Comparison of ENCODE assay signal across 16 mouse cellular contexts in the genomic region with DNA sequence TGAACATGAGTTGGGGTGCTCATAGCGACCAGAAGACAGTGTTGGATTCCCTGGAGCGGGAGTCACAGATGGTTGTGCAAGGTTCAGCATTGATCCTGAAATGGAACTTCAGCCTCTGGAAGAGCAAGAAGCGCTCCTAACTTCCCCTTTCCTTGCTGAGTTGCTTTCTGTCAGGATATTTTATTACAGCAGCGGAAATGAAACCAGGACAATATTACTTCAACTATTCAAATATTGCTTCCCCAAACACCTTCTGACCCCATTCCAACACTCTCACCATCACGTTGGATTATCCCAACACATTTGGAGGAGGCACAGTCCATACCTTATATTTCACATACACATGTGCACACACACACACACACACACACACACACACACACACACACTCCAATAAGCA.
DNase-seq lines count a peak whose midpoint lies in the region; ATAC-seq lines count a peak whose summit lies in the region.
"Had no signal": no experiment of that assay in that cellular context is flagged by ENCODE, and none has a peak within 500 bp of the region (broad histone marks: within the 10 kb centered on the region; RNA-seq: fewer than 3 reads in every experiment).

No protein-coding gene starts in this region.

- 75% methylated on average over 5 of the region's 5 CpGs for WGBS in heart, embryonic 11.5 days (ENCODE audit: insufficient replicate concordance)
- WGBS in heart, embryonic 10.5 days = 77% methylated on average over 5 of the region's 5 CpGs
- WGBS in liver, embryonic 16.5 days (ENCODE audit: insufficient replicate concordance) = 40% methylated on average over 5 of the region's 5 CpGs

- no peaks in the 10 kb centered on the region for H3K36me3 ChIP-seq in heart, embryonic 11.5 days (ENCODE audit: control insufficient read depth, insufficient read depth, low read length)
- 0 out of 2 replicates have a peak, but pooled peaks cover 3% of the 10 kb centered on the region for H3K36me3 ChIP-seq in heart, embryonic 10.5 days
- H3K36me3 ChIP-seq in liver, embryonic 16.5 days (ENCODE audit: control insufficient read depth, insufficient read depth) = no peaks in the 10 kb centered on the region
- H3K36me3 ChIP-seq: forebrain, embryonic 12.5 days; hindbrain, embryonic 15.5 days; midbrain, embryonic 10.5 days had no signal

- DNase-seq in heart, embryonic 10.5 days (ENCODE audit: low spot score) = no peak
- peak; percentile 19 for DNase-seq in kidney, adult 9 months
- DNase-seq in kidney, postnatal 25 days = no peak
- no peak for DNase-seq in spleen, adult 12 weeks (ENCODE audit: low spot score)
- no peak for DNase-seq in testis, postnatal 14 days (ENCODE audit: low spot score)
- DNase-seq: cerebellum, adult 9-10 months; gastrocnemius, postnatal 10 days; lung, adult 2 months; thymus, postnatal 14 days had no signal

- H3K27ac ChIP-seq in heart, embryonic 11.5 days (ENCODE audit: low read depth, low read length) = no peak overlapping the region
- H3K27ac ChIP-seq in heart, embryonic 10.5 days = no peak overlapping the region
- peak overlapping the region; percentile 67 for H3K27ac ChIP-seq in liver, embryonic 16.5 days (ENCODE audit: low read length)
- H3K27ac ChIP-seq: forebrain, embryonic 12.5 days; hindbrain, embryonic 15.5 days; midbrain, embryonic 10.5 days had no signal

- peaks cover 6% of the 10 kb centered on the region; the same call in 1 of the 2 replicates for H3K4me1 ChIP-seq in heart, embryonic 11.5 days (ENCODE audit: control insufficient read depth, insufficient read depth, low read length)
- H3K4me1 ChIP-seq in heart, embryonic 10.5 days = peaks cover 18% of the 10 kb centered on the region
- peaks cover 9% of the 10 kb centered on the region for H3K4me1 ChIP-seq in liver, embryonic 16.5 days (ENCODE audit: control insufficient read depth, low read depth, low read length)
- H3K4me1 ChIP-seq: forebrain, embryonic 12.5 days had no signal

- no peak for ATAC-seq in heart, embryonic 11.5 days (replicated peaks; ENCODE audit: insufficient number of reproducible peaks, low FRiP score, low TSS enrichment)
- ATAC-seq in common myeloid progenitor, adult 5-6 weeks (replicated peaks; ENCODE audit: low read depth, poor library complexity, severe bottlenecking) = 0 out of 2 replicates have a peak, but pooled peaks have one; percentile 15
- no peak for ATAC-seq in liver, embryonic 16.5 days (ENCODE audit: low read depth)

- no peaks in the 10 kb centered on the region for H3K9me3 ChIP-seq in heart, embryonic 11.5 days (replicated peaks; ENCODE audit: control insufficient read depth, low read length)
- no peaks in the 10 kb centered on the region for H3K9me3 ChIP-seq in heart, embryonic 10.5 days
- no peaks in the 10 kb centered on the region; the same call in 1 of the 2 replicates for H3K9me3 ChIP-seq in liver, embryonic 16.5 days (replicated peaks; ENCODE audit: control insufficient read depth, low read length)
- H3K9me3 ChIP-seq: forebrain, embryonic 12.5 days; hindbrain, embryonic 15.5 days; midbrain, embryonic 10.5 days had no signal

- no peak overlapping the region for H3K9ac ChIP-seq in heart, embryonic 11.5 days (ENCODE audit: low read depth, low read length)
- H3K9ac ChIP-seq in liver, embryonic 16.5 days (ENCODE audit: low read depth, low read length) = no peak overlapping the region
- H3K9ac ChIP-seq: forebrain, embryonic 12.5 days; hindbrain, embryonic 15.5 days had no signal

- peak overlapping the region; percentile 32; the same call in 1 of the 2 replicates for H3K4me2 ChIP-seq in heart, embryonic 11.5 days
- peak overlapping the region; percentile 8; the same call in 1 of the 2 replicates for H3K4me2 ChIP-seq in liver, embryonic 16.5 days (ENCODE audit: low read depth, low read length)
- H3K4me2 ChIP-seq: forebrain, embryonic 12.5 days; hindbrain, embryonic 15.5 days had no signal

- H3K27me3 ChIP-seq in heart, embryonic 11.5 days (ENCODE audit: control insufficient read depth, insufficient read depth, low read length) = no peaks in the 10 kb centered on the region
- no peaks in the 10 kb centered on the region for H3K27me3 ChIP-seq in heart, embryonic 10.5 days (ENCODE audit: insufficient read depth, poor library complexity, severe bottlenecking)
- H3K27me3 ChIP-seq in liver, embryonic 16.5 days (ENCODE audit: control insufficient read depth, insufficient read depth, low read depth, low read length) = no peaks in the 10 kb centered on the region
- H3K27me3 ChIP-seq: CH12.LX; forebrain, embryonic 12.5 days; hindbrain, embryonic 15.5 days had no signal

- H3K4me3 ChIP-seq in heart, embryonic 11.5 days (ENCODE audit: low read depth, low read length) = no peak overlapping the region
- no peak overlapping the region for H3K4me3 ChIP-seq in heart, embryonic 10.5 days
- H3K4me3 ChIP-seq in liver, embryonic 16.5 days (ENCODE audit: low read depth, low read length) = no peak overlapping the region
- H3K4me3 ChIP-seq: forebrain, embryonic 12.5 days; hindbrain, embryonic 15.5 days; midbrain, embryonic 10.5 days had no signal
